Mouse (Mus musculus): Measurements from ENCODE around the gene Limd2.

Limd2 gene

DNA sequence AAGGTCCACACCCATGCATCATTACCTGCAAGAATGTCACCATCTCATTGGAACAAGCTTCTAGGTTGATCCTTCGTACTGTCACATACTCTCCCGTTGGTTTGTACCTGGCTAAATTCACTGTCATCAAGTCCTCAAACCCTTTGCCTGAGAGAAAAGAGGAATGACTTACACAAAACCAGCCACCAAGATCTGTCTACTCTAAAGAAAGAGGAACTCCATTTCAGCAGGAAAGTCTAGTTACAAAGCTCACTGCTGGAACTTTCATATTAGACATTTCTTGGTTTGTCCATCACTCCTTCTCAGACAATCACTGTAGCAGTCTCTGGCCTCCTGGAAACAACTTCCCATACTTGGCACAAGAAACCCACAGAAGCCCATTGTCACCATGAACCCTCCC is 12.6 kb upstream of the Limd2 start:
- DNase-seq (ENCODE audit: low read depth, low spot score) = no peak

DNA sequence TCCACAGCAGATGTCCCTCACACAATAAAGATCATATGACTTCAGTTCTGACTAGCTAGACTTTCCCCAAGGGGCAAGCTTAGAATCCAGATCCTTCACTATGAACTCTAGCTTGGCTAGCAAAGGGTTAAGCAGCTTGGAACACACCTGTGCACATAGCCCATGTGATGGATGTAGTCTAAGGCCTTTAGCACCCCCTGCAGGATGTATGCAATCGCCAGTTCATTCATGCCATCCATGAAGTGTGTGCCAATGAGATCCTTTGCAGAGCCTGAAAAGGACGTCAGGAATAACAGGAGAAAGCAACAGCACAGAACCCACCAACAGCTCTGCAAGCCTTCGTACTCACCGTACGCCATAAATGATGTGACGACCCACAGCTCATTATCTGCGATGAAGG is 10.1 kb upstream of the Limd2 start:
- DNase-seq (ENCODE audit: low read depth, low spot score) = peak; percentile 56

DNA sequence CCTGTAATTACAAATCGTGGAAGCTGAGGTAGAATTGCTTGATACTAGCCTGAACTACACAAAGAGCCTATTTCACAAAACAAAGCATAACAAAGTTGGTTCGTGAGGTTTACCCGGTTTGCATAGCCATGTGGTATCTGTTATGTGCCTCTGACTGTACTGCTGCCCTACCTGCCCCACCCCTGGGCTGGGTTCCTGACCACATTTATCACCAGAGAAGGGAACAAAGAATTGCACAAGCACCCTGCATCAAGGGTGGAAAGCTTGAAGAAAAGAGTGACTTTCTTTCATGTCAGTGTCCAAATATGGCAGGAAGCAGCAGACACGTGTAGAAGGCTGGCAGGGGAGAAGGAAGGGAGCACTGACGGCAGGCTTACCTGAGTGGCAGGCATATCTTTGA is 6.8 kb upstream of the Limd2 start:
- DNase-seq (ENCODE audit: low read depth, low spot score) = no peak

DNA sequence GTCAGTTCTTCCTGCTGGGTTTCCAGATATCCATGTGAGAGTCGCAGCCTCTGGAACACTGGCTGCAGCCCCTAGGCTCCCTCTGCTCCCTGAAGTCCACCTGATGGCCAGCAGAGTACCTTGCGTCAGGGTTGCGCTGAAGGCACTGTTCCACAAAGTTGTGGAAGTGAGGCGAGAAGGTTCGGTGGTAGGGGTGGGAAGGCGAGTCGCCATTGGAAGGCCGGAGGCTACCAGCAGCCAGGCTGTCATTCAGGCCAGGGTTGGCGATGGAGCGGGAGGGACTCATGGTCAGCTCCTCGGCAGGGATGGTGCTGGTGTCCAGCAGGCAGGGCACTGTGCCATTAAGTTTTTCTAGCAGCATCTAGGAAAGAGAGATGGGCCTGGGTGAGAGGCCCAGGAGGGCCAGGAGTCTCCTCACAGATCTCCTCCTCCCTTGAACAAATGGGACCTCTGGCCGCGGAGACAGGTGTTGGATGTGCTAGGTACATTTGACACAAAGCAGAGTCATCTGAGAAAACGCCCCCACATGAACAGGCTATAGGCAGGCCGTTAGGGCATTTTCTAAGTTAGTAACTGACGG is 4.0 kb upstream of the Limd2 start:
- no peak for DNase-seq (ENCODE audit: low read depth, low spot score)

DNA sequence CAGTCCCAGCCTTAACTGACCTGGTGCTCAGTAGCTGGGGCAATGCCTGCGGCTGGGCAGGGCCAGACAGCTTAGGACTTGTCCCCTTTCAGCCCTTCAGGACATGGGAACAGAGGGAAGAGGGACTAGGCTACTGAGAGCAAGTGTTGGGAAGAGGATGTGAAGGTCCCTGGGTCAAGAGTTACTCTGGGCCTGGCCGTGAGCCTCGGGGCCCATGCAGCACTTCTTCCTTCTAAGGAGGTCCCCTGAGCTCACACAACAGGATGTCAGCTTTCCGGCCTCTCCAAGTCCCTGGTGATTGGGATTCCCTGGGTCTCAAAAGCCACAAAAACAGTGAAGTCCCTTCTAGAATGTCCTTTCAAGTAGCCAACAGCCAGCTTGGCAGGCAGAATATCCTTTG is 2.9 kb upstream of the Limd2 start:
- no peak for DNase-seq (ENCODE audit: low read depth, low spot score)

DNA sequence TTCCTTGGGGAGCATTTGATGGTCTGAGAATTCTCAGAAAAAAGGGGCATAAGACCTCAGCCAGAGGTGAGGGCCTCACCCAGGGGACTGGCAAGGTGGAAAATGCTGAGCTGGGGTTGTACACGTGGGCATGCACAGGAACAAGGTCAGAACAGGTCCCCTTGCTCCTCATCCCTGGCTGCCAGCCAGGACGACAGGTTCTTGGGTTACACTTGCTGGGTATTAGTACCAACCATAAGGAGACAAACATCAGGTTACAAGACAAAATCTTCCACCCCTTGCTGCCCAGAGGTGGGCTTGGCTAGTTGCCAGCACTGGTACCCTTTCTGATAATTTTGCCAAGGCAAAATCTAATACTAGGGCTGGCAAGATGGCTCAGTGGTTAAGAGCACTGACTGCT is 1.6 kb upstream of the Limd2 start:
- no peak for DNase-seq (ENCODE audit: low read depth, low spot score)

DNA sequence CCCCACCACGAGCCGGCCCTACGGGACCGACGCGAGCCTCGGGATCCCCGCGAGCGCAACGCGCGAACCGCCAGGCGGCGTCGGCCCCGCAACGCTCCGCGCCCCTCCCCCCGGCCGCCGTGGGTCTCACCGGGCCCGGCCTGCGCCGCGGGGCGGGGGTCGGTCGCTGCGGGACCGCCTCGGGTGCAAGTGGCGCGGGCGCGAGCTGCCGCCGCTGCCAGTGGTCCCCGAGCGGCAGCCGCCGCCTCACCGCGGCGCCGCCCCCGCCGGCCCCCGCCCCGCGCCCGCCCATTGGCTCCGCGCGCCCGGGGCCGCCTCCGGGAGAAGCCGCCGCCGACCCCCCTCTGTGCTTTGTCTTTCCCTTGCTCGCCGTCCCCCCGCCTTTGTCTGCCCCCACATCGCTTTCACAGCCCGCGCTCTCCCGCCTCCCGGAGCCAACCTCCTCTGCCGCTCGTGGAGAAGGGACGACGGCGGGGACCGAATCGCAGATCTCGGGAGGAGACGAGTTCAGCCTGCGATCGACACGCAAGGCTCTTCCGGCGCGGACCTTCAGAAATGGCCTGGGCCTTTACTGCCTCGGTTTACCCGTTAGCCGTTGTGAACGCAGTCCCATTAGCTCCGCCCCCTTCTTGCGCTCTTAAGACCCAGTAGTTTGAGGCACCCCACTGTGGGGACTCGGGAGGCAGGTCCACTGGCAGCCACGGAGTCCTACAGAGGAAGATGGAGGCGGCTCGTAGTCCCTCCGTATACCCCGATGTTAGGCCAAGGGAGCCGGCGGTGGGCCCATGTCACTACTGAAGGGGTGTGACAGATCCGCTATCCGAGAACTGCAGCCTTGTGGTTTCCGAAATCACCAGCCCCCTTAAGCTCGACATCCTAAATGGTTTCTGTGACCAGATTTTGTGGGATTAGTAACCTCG is 479 bp downstream of the Limd2 start:
- DNase-seq (ENCODE audit: low read depth, low spot score) = peak; percentile 79

DNA sequence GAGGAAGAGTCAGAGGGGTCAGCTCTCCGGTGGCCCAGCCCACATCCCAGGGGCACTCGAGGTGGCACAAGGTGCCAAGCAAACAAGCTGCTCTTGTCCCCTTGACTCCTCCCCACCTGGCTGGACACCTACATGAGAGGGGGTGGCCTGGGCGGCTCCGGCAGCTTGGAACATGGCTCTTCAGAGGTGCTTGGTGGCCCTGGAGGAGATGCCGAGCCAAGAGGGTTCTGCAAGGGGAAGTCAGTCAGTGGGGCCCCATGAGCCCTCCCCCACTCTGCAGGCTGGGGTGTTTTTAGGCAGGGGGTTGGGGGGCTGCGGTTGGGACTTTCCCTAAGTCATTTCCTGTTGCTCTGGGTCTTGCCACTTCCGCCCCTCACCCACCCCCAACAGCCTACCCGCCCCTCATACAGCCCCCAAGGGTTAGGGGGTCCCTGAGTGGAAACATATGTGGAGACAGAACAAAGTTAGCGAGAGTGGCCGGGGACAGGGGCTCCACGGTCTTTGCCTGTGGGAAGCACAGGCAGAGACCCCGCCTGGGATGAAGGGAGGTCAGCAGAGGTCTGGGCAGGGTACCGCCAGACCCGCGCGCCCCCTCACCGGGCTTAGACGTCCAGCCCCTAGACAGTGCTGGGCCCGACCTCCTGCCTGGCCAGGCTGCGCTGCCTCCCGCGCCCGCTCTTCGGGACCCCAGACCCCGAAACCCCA is 1.3 kb downstream of the Limd2 start:
- DNase-seq (ENCODE audit: low read depth, low spot score) = peak; percentile 87

DNA sequence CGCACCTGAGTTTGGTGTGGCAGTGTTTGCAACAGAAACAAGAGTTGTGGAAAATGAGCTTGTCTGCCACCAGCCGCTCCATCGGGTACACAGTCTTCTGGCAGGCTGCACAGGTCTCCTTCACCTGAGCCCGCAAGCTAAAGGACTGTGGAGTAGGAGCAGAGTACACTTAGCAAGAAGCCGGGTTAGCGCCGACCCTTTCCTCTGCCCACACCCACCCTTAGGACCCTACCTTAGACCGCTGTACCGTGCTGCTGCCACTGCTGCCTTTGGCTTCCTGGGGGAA is 1.8 kb downstream of the Limd2 start:
- DNase-seq (ENCODE audit: low read depth, low spot score) = no peak

DNA sequence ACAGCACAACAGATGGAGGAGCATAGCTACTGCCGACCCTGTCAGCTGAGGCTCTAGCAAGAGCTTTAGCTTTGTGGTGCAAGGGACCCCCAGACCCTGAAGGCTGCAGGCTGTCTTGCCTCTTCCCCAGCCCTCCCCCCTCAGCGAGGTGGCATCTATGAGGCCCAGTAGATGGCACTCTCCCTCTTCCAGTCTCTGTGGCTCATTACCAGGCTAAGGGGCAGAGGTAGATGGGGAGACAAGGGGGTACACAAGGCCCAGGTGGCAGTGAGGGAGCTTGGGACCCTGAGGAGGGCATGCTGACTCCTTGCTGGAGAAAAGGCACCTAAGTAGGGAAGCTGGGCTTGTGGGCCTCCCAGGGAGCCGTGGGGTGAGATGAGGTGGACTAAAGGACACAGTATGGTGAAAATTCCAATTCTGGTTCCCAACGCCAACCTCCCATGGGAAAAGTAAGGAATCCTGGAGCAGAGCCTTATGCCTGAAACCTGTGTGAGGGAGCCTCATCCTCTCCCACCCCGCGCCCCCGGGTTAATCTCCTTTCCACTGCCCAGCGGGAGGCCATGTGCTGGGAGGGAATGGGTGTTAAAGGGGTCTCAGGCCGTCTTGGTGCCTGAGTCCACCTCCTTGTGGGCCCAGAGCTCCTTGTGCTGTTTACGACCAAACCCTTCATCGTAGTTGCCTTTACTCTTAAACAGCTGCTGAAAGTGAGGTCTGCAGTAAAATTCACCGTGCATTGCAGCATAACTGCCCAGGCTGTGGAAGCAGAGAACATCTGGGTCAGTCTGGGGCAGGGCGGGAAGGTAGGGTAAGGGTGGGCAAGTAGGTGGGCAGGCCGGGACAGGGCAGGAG is 2.4 kb downstream of the Limd2 start:
- peak; percentile 71 for DNase-seq (ENCODE audit: low read depth, low spot score)

DNA sequence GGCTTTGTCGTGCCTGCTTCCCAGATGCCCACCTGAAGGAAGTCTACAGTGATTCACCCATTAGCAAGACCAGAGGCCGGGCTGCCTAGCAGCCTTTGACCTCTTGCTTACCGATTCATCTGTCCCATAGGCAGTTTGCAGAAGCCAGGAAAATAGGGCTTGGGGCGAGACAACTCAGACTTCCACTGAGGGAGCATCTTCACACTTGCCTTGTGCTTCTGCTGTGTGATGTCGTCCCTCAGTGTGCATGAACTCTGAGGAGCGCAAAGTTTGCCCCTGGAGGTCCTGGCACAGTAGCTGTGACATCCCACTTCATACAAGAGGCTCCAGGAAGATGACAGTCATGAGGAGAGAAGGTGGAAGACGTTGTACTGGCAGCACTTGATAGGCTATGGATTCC is 3.5 kb downstream of the Limd2 start:
- DNase-seq (ENCODE audit: low read depth, low spot score) = no peak

DNA sequence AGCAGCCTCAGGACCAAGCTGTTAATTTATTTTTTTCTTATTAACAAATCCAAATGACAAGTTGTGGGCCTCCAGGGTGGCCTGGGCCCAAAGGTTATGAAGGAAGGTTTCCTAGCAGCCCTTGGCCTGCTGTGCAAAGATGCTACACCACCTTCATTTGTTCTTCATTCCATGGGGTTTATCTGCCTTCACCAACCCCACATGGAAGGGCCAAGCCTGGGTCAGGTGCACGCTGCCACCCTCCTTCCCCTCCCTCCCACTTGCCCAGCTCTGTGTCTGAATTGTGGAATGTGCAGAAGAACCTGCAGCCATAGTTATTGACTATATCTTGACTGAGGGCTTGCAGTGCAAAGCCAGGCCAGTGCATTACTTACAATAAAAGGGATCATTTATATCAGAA is 4.4 kb downstream of the Limd2 start:
- DNase-seq (ENCODE audit: low read depth, low spot score) = no peak

DNA sequence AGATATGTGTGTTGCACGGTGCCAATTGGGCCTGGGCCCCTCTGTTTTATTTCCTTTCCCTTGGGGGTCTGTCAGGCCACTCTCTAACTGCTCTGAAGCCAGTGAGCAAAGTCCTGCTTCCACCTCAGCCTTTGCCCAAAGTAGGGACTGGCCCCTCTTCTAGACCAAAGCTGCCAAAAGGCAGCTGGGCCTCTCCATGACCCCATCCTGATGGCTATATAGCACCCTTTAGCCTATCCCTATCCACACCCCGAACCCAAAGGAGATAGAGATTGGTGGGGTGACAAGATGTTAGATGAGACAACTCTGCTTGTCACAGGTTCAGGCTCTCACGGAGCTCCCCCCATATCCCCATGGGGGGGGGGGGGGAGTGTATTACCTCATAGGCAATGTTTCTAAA is 4.9 kb downstream of the Limd2 start:
- DNase-seq (ENCODE audit: low read depth, low spot score) = no peak

DNA sequence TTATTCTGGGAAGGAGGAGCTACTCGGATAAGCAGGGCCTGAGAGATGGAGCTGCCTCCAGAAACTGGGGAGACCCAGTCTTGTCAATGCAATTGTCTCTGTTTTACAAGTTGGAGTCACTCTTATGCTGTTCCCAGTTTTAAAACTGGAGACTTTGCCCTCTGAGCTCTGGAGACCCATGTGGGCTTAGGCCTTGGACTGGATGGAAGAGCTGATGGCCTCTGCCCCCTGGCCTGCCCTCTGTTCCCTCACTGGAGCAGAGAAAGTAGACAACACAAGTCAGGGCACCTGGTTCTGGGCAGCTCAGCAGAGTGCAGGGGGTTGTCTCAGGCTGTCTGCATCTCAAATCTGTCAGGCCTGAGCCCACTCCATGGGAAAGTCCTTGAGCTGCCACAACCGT is 5.9 kb downstream of the Limd2 start:
- DNase-seq (ENCODE audit: low read depth, low spot score) = no peak

DNA sequence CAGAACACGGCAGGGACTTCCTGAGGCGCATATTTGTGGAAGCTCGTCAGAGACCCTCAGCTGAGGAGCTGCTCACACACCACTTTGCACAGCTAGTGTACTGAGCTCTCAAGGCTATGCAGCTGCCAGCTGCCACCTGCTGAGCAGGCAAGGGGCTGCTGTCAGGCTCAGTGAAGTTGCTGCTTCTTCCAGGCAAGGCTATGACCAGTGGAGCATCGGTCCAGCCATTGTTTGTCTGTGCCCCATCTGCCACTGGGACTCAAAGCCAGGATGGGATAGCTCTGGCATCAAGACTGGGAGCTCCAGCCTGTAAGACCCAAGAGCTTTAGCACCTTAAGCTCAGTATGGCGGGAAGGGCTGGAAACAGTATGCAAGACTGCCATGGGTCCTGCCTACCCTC is 6.6 kb downstream of the Limd2 start:
- no peak for DNase-seq (ENCODE audit: low read depth, low spot score)

DNA sequence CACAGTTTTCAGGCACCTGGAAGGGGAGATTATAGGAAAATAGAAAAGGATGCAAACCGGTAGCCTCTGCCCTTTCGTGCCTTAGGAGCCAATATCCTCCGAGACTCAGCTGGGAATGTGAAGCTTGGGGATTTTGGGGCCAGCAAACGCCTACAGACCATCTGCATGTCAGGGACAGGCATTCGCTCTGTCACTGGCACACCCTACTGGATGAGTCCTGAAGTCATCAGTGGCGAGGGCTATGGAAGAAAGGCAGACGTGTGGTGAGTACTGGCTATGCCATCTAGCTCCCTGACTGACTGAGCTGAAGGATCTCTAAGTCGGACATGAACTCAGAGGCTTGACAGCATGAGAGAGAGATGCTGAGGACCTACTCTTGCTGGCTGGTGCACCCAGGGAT is 8.5 kb downstream of the Limd2 start:
- DNase-seq (ENCODE audit: low read depth, low spot score) = no peak

DNA sequence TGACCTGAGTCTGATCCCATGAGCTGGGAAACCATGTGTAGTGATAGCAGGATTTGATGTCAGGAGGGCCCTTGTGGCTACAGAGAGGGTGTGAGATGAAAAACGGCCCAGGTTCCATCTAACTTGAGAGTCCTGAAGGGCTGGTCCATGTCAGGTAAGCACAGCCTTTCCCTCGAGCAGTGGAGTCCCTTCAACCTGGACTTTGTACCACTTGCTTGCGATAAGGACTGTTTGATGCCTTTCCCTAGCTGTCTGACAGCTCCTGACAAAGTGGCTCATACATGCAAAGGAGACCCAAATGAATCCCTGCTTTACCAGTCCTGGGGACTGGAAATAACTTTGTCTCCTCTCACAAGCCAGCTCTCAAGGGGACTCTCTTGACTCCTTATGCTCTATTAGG is 9.4 kb downstream of the Limd2 start:
- no peak for DNase-seq (ENCODE audit: low read depth, low spot score)

DNA sequence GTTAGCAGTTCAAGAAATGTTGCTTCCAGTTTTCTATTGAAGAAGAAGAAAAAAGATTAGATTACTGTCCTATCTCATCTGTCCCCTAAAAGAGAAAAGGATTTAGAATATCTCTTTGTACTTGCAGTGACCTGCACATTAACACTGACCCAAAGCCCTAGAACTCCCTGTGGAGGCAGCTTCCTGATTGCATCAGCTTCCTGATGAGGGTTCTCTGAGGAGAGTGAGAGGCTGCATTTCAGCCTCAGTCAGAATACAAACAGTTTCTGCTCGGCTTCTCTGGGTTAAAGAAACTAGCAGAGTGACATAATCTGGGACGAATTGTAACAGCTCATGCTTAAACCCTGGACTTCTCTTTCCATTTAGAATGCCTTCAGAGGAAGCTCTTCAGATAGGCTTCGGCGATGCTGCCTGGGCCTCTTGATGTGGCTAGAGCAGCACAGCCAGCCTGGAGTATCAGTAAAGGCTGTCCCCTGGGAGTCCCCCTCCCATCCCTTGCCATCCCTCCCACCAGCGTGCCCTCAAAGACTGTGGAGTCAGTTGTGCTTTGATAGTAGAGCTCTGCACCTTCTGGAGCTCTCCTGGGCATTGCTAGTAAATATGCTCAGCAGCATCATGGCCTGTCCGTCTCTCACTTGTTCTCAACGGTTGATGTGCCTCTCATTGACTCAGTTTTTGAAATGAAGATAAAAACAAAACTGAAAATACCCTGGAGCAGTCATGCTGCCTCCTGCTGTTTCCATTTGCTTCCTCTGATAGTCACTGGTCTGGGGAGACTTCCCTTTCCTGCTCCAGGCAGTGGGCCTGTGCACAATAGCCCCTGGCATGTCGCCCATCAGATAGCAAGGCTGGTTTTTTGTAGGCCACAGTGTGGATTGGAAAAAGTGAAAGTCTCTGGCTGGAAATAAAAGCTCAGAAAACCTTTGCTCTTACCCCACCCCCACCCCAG is 25.8 kb downstream of the Limd2 start:
- peak; percentile 42 for DNase-seq (ENCODE audit: low read depth, low spot score)

DNA sequence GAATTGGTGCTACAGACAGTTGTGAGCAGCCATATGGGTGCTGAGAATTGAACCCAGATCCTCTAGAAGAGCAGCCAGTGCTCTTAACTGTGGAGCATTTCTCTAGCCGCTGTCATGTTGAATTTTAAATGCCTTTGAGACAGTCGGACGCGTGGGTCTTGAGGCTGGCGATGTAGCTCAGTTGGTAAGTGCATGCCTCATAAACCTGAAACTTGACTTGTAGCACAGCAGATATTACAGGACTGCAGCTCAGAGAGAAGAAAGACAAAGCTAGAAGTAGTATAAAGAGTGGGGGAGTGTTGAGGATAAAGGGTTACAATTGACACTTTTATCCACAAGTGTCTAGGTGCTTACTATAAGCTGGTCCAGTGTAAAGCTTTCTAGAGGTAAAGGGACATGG is 28.1 kb downstream of the Limd2 start:
- DNase-seq (ENCODE audit: low read depth, low spot score) = no peak

DNA sequence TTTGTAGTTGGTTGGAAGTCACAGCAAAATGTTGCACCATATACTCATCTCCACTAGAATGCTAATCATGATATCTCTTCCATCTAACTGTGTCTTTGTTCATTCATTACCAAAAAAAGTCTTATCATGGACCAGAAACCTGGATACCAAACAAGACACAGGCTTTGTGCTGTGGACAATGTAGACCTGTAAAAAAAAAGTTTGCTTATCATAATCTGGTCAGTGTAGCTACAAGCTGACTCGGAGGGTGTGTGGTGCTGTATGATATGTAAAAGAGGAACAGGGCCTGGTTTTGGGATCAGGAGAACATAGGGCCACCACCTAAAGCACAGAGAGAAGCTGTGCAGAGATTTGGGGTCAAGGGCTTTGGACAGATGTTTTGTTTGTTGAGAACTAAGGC is 31.2 kb downstream of the Limd2 start:
- no peak for DNase-seq (ENCODE audit: low read depth, low spot score)

Data from A20 (cell line).